Mouse (Mus musculus) B cell, adult 67 days (primary cell): ENCODE results near the gene Esp15. TPM values are rescaled to one million over a fixed set of nuclear protein-coding genes. Genes with fewer than 3 reads are reported as not detected.

Experiments used
- total RNA-seq, 2 experiments: library from RNA; stranded (reverse); gene quantifications; 4 replicates each; pipeline ENCODE4 v1.2.4; 2023

Gene Esp15
- not detected for total RNA-seq

DNA sequence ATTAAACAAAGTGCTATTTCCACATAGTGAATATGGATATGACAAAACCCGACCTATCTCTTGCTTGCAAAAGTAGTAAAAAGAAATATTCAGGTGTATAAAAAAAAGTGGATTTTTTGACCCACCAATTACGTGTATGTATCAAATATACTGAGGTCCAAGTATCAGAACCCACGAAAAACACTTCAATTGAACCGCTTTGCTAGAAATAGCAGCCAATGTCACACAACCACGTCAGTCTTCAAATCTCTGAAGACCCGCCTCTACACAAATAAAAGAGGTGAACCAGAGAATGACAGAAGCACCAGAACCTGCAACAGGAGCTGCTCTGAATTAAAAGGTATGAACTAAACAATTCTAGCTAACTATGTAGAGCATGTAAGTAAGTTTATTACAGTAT, at the start of gene Esp15:
Gene Esp15 (plus strand): TSS at position 301 of the 400 bp plus-strand sequence.

Other genes with a start within 250 kb of the Esp15 start
- not detected for gene Esp18, start 234.6 kb upstream of the Esp15 start, total RNA-seq
- not detected for gene Esp16, start 104.8 kb upstream of the Esp15 start, total RNA-seq